Comparison of ENCODE assay signal across 15 mouse cellular contexts in the genomic region with DNA sequence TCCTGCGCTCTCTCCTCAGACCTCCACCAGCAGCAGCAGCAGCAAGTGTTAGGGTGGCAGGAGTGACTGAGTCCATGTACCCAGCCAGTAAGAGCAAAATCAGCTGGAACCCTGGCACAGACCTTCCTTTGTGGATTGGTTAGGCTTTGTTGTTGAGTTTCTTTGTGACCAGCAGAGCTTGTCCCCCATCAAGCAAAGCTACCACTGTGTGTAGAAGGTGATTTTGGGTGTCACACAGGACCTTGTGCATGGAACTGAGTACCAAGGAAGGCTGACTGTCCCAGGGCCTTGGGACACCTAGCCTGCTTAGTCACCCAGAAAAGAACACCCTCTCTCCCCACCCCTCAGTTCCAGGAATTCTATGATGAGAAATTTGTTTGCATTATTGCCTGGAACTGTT. TPM values are rescaled to one million over a fixed set of nuclear protein-coding genes. Genes with fewer than 3 reads are reported as not detected.
DNase-seq lines count a peak whose midpoint lies in the region; ATAC-seq and TF ChIP-seq lines count a peak whose summit lies in the region.
"Had no signal": no experiment of that assay in that cellular context is flagged by ENCODE, and none has a peak within 500 bp of the region (broad histone marks: within the 10 kb centered on the region; RNA-seq: fewer than 3 reads in every experiment).

No protein-coding gene starts in this region.

- 91% methylated on average over 1 of the region's 1 CpGs for WGBS in heart, embryonic 11.5 days (ENCODE audit: insufficient replicate concordance)
- WGBS in liver, embryonic 11.5 days = 96% methylated on average over 1 of the region's 1 CpGs
- 95% methylated on average over 1 of the region's 1 CpGs for WGBS in intestine, embryonic 16.5 days

- intact Hi-C loops in heart, postnatal 10 days (cut with DNase I) = no loop called here

- in situ Hi-C loops in ES-E14 (cut with MboI; ENCODE audit: low sequenced_read_pairs in 2 of 2, unreplicated experiment in 2 of 2) = no loop called here

- H3K9me3 ChIP-seq in heart, embryonic 11.5 days (replicated peaks; ENCODE audit: control insufficient read depth, low read length) = no peaks in the 10 kb centered on the region
- H3K9me3 ChIP-seq in ES-E14 (ENCODE audit: control insufficient read depth, insufficient read depth, low read depth, low read length) = no peaks in the 10 kb centered on the region
- H3K9me3 ChIP-seq in liver, embryonic 11.5 days (ENCODE audit: control insufficient read depth, low read length) = no peaks in the 10 kb centered on the region
- H3K9me3 ChIP-seq in intestine, embryonic 16.5 days (ENCODE audit: control insufficient read depth, low read length) = no peaks in the 10 kb centered on the region
- H3K9me3 ChIP-seq: forebrain, embryonic 13.5 days; intestine, embryonic 15.5 days had no signal

- H3K4me2 ChIP-seq in heart, embryonic 11.5 days = no peak overlapping the region
- no peak overlapping the region for H3K4me2 ChIP-seq in liver, embryonic 11.5 days
- no peak overlapping the region for H3K4me2 ChIP-seq in intestine, embryonic 16.5 days (ENCODE audit: low read depth, low read length)
- H3K4me2 ChIP-seq: forebrain, embryonic 13.5 days; hindbrain, embryonic 14.5 days; intestine, embryonic 15.5 days had no signal

- no peak for TF ChIP-seq CTCF in layer of hippocampus, adult 2 months (conservative IDR thresholded peaks at IDR 0.05)

- H3K9ac ChIP-seq in heart, embryonic 11.5 days (ENCODE audit: low read depth, low read length) = 0 out of 2 replicates have a peak overlapping the region, but pooled peaks have one; percentile 43
- no peak overlapping the region for H3K9ac ChIP-seq in ES-E14 (ENCODE audit: insufficient read depth, low read depth, low read length, poor library complexity, severe bottlenecking)
- 0 out of 2 replicates have a peak overlapping the region, but pooled peaks have one; percentile 5 for H3K9ac ChIP-seq in liver, embryonic 11.5 days (ENCODE audit: low read depth, low read length)
- no peak overlapping the region for H3K9ac ChIP-seq in intestine, embryonic 16.5 days (ENCODE audit: low read depth, low read length)
- H3K9ac ChIP-seq: forebrain, embryonic 13.5 days; hindbrain, embryonic 14.5 days; intestine, embryonic 15.5 days had no signal

- no peaks in the 10 kb centered on the region for H3K27me3 ChIP-seq in heart, embryonic 11.5 days (ENCODE audit: control insufficient read depth, insufficient read depth, low read length)
- H3K27me3 ChIP-seq in liver, embryonic 11.5 days (replicated peaks; ENCODE audit: control insufficient read depth, insufficient read depth, low read length) = no peaks in the 10 kb centered on the region
- H3K27me3 ChIP-seq in intestine, embryonic 16.5 days (replicated peaks; ENCODE audit: control insufficient read depth, insufficient read depth, low read length) = no peaks in the 10 kb centered on the region
- H3K27me3 ChIP-seq: forebrain, embryonic 13.5 days; intestine, embryonic 15.5 days had no signal

- H3K4me3 ChIP-seq in heart, embryonic 11.5 days (ENCODE audit: low read depth, low read length) = no peak overlapping the region
- no peak overlapping the region for H3K4me3 ChIP-seq in layer of hippocampus, adult 2 months
- H3K4me3 ChIP-seq in ES-E14 (ENCODE audit: insufficient read depth in 1 of 2, low read depth in 1 of 2, low read length in 2 of 2, poor library complexity in 1 of 2, severe bottlenecking in 1 of 2) = no peak overlapping the region
- H3K4me3 ChIP-seq in liver, embryonic 11.5 days (ENCODE audit: low read depth, low read length) = no peak overlapping the region
- no peak overlapping the region for H3K4me3 ChIP-seq in intestine, embryonic 16.5 days (ENCODE audit: low read length)
- H3K4me3 ChIP-seq: forebrain, embryonic 13.5 days; intestine, embryonic 15.5 days had no signal

- H3K4me1 ChIP-seq in heart, embryonic 11.5 days (ENCODE audit: control insufficient read depth, insufficient read depth, low read length) = peaks cover 64% of the 10 kb centered on the region
- H3K4me1 ChIP-seq in ES-E14 (ENCODE audit: control insufficient read depth in 2 of 2, insufficient read depth in 2 of 2, low read length in 2 of 2, poor library complexity in 1 of 2) = peaks cover 12 to 14% of the 10 kb centered on the region in 2 experiments
- H3K4me1 ChIP-seq in liver, embryonic 11.5 days (replicated peaks; ENCODE audit: control insufficient read depth, insufficient read depth, low read length) = peaks cover 44% of the 10 kb centered on the region
- peaks cover 17% of the 10 kb centered on the region for H3K4me1 ChIP-seq in intestine, embryonic 16.5 days (ENCODE audit: control insufficient read depth, insufficient read depth, low read length)

- no peak for DNase-seq in heart, postnatal 10 days
- no peak for DNase-seq in layer of hippocampus, adult 2 months (ENCODE audit: low spot score in 2 of 2)
- no peak for DNase-seq in layer of hippocampus, adult 18-20 months (ENCODE audit: low spot score in 2 of 2)
- DNase-seq in ES-E14 (ENCODE audit: low read depth, low spot score) = no peak
- DNase-seq in liver, embryonic 11.5 days (ENCODE audit: low spot score) = no peak
- DNase-seq: cerebellum, adult 11 months; cerebellum, postnatal 25 days; left cerebral cortex, postnatal 4 days; right cerebral cortex, adult 18-20 months; spleen, adult 18-20 months had no signal

- H3K27ac ChIP-seq in heart, embryonic 11.5 days (ENCODE audit: low read depth, low read length) = peak overlapping the region; percentile 67
- 0 out of 2 replicates have a peak overlapping the region, but pooled peaks have one; percentile 14 for H3K27ac ChIP-seq in layer of hippocampus, adult 2 months
- H3K27ac ChIP-seq in ES-E14 (ENCODE audit: insufficient read depth, low read depth, low read length, poor library complexity, severe bottlenecking) = 0 out of 2 replicates have a peak overlapping the region, but pooled peaks have one; percentile 19
- H3K27ac ChIP-seq in liver, embryonic 11.5 days (ENCODE audit: low read depth, low read length) = peak overlapping the region; percentile 35; the same call in 1 of the 2 replicates
- H3K27ac ChIP-seq in intestine, embryonic 16.5 days (ENCODE audit: low read length) = no peak overlapping the region
- H3K27ac ChIP-seq: forebrain, embryonic 13.5 days; hindbrain, embryonic 14.5 days; intestine, embryonic 15.5 days had no signal

- ATAC-seq in heart, embryonic 11.5 days (replicated peaks; ENCODE audit: insufficient number of reproducible peaks, low FRiP score, low TSS enrichment) = no peak
- ATAC-seq in liver, embryonic 11.5 days (replicated peaks; ENCODE audit: low FRiP score) = no peak
- no peak for ATAC-seq in intestine, embryonic 16.5 days
- ATAC-seq: forebrain, embryonic 13.5 days; intestine, embryonic 15.5 days had no signal

- peaks cover 8% of the 10 kb centered on the region for H3K36me3 ChIP-seq in heart, embryonic 11.5 days (ENCODE audit: control insufficient read depth, insufficient read depth, low read length)
- peaks cover 25% of the 10 kb centered on the region; the same call in 1 of the 2 replicates for H3K36me3 ChIP-seq in ES-E14 (ENCODE audit: control insufficient read depth, insufficient read depth, low read length, poor library complexity, severe bottlenecking)
- peaks cover 20% of the 10 kb centered on the region; the same call in 1 of the 2 replicates for H3K36me3 ChIP-seq in liver, embryonic 11.5 days (ENCODE audit: control insufficient read depth, insufficient read depth, low read length)
- 0 out of 2 replicates have a peak, but pooled peaks cover 7% of the 10 kb centered on the region for H3K36me3 ChIP-seq in intestine, embryonic 16.5 days (ENCODE audit: control insufficient read depth, insufficient read depth, low read length)

TF ChIP-seq in ES-E14, 5 proteins besides CTCF, POLR2A, EP300 and RAD21:
- no peak for TF ChIP-seq MAFK (IDR thresholded peaks at IDR 0.05; ENCODE audit: insufficient read depth, low read depth, low read length)
- TF ChIP-seq CHD2 (IDR thresholded peaks at IDR 0.05; ENCODE audit: low read depth, low read length) = no peak
- no peak for TF ChIP-seq HCFC1 (IDR thresholded peaks at IDR 0.05; ENCODE audit: borderline replicate concordance, insufficient read depth, low read length)
- TF ChIP-seq ZC3H11A (IDR thresholded peaks at IDR 0.05; ENCODE audit: borderline replicate concordance, low read depth, low read length) = no peak
- no peak for TF ChIP-seq ZNF384 (IDR thresholded peaks at IDR 0.05; ENCODE audit: low read depth, low read length)
TF ChIP-seq in ES-E14: peak in this region for 0.

RNA-seq across cellular contexts. Expression of a gene that starts 5.1 kb away (rescaled TPM):
- 138 and 139 TPM in 2 replicates for polyA plus RNA-seq in heart, embryonic 11.5 days (2014; fragmentation: Nextera tagmentation; extraction: Ambion mirVana)
- 10 to 100 TPM; 57.6 to 59.4 TPM for total RNA-seq in heart, postnatal 10 days (2021)
- 10 to 100 TPM; 52.5 to 53.8 TPM for total RNA-seq in layer of hippocampus, adult 2 months (2021)
- total RNA-seq in layer of hippocampus, adult 18-20 months (2021) = 10 to 100 TPM; 50.5 to 57.1 TPM
- total RNA-seq in ES-E14 (2012; rRNA removed) = 140 and 149 TPM in 2 replicates
- polyA plus RNA-seq in liver, embryonic 11.5 days (2014; fragmentation: Nextera tagmentation; extraction: Ambion mirVana) = 208 and 209 TPM in 2 replicates
- 136 and 143 TPM in 2 replicates for polyA plus RNA-seq in intestine, embryonic 16.5 days (2015; fragmentation: Nextera tagmentation; extraction: Ambion mirVana)

RNA-seq across cellular contexts. Expression of a gene that starts 56.8 kb away (rescaled TPM):
- 33.4 and 40.9 TPM in 2 replicates for polyA plus RNA-seq in heart, embryonic 11.5 days (2014; fragmentation: Nextera tagmentation; extraction: Ambion mirVana)
- total RNA-seq in heart, postnatal 10 days (2021) = 10 to 100 TPM; 43.5 to 44.8 TPM
- 10 to 100 TPM; 78.8 to 91.0 TPM for total RNA-seq in layer of hippocampus, adult 2 months (2021)
- total RNA-seq in layer of hippocampus, adult 18-20 months (2021) = 10 to 100 TPM; 80.3 to 86.3 TPM
- total RNA-seq in ES-E14 (2012; rRNA removed) = 183 and 289 TPM in 2 replicates
- polyA plus RNA-seq in liver, embryonic 11.5 days (2014; fragmentation: Nextera tagmentation; extraction: Ambion mirVana) = 46.0 and 50.4 TPM in 2 replicates
- polyA plus RNA-seq in intestine, embryonic 16.5 days (2015; fragmentation: Nextera tagmentation; extraction: Ambion mirVana) = 36.6 and 38.8 TPM in 2 replicates

Comparison
In these comparisons a context has a peak if more than half of its experiments do, and no peak if none do; other contexts are left out.
1. H3K9ac ChIP-seq: peak in heart, embryonic 11.5 days (single experiment) and liver, embryonic 11.5 days (single experiment); none in ES-E14 (single experiment) and intestine, embryonic 16.5 days (single experiment).